Mouse (Mus musculus): ENCODE measurements at regions not wholly inside any gene's neighbourhood (a gene's known extent, or its start where the extent isn't known, plus 50 kb on each side); places are given as distances from the start of the nearest gene placed in this dataset.
"Not testable (repeated sequence)": the region's sequence is repeated elsewhere in the genome, so short reads cannot be mapped to it uniquely, and the experiment has no call there.

DNA sequence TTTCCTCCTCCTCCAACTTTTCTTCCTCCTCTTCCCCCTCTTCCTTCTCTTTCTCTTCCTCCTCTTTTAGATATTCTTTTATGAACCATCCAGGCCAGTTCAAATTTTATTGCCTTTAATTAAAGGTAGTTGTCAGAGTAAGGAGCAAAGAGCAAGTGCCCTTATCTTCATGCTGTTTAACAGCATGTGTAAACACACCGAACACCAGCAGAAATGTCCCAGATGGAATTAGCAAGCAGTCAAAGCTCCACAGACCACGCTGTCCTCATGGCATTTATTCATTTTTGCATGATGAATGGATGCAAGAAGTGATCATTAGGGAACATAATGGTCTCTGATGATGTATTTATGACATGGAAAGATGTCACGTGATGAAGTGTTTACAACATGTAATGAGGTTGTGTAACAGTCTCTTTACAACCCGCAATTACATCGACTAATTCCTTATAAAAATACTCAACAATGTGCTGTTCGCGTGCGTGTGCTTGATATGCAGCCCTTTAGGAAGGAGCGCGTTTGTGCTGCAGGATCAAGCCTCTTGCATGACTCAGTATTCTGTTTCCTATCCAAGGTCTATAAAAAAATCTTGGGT is 187.0 kb downstream of the Bmp2 start:
- DNase-seq (ENCODE audit: low spot score in 2 of 2): no peak

DNA sequence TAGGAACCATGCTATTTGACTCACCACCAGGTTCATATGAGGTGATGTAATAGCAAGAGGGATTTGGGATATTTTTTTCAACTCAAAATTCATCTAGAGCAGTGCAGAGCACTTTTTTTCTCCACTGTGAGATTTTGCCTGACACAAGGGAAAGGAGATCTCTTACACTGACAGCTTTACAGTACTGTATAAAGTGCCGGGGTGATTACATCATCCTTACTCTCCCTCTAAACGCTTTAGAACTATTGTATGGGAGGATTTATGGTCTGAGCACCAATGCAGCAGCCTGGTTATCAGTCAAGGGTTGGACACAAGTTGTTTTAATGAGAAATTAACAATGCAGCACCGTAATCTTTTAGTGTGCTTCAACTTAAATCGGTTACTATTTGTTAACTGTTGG is 196.5 kb downstream of the Bmp2 start:
- no peak for DNase-seq (ENCODE audit: low spot score in 2 of 2)

DNA sequence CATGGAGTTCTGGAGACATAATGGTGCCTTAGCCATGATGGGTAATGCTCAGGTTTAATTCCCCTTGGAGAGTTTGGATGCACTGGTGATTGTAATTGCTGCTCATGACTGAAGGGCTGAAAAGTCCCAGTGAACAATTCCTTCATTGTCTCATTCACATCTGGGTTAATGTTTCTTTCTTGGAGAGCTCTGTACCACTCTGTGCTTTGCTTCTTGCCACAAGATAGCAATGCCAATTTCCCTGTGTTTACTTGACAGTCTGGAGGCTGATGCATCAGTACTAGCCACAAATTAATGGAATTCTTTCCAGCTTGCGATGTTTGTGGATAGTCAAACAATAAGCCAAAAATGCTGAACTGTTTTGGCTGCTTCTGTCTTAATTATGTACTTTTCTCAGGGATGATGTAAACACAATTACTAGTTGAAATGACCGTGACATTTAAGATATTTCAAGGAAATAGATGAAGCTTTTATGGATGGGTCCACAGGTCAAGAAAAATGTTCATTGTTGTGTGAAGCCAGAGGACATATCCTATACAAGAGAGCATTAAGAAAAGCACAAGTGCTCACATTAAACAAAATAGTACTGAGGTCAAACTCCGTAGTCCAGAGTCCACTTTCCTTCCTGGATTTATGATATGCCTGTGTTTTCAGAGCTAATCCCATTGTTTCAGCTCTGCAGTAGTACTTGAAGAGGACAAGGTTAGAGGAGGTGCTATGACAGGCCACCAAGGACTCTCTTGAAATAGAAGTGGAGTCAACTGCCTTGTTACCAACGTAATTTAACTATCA is 198.1 kb downstream of the Bmp2 start:
- DNase-seq (ENCODE audit: low spot score in 2 of 2): no peak

DNA sequence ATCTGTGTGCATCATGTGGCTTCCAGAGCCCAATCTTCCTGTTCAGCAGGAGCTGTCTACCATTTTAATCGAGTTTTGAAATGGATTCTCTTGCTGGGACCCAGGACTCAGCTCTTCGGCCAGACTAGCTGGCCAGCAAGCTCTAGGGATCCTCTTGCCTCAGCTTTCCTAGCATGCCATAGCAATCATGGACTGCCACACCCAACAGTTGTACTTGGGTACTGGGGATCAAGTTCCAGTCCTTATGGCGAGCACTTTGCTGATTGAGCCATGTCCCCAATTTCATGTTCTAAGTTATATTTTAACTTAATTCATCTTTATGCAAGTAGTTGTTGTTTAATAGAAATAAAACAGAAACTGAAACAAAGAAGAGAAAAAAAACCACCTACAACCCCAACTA is 202.1 kb downstream of the Bmp2 start:
- DNase-seq (ENCODE audit: low spot score in 2 of 2): no peak

DNA sequence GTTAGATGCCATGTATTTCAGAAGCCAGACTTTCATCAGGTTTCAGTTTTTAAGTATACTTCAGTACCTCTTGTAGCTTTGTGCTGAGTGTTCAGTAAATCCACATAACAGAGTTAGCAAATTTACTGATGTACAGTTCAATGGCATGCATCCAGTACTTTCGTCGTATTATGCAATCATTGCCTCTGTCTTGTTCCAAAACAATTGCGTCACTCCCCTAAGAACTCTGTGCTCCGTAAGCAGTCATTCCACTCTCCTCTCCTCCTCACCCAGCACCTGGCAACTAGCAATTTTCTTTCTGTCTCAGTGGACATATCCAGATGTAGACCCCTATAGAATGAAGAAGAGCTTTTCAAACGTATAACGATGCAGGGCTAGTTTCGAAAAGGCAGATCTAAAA is 209.5 kb downstream of the Bmp2 start:
- no peak for DNase-seq (ENCODE audit: low spot score in 2 of 2)

DNA sequence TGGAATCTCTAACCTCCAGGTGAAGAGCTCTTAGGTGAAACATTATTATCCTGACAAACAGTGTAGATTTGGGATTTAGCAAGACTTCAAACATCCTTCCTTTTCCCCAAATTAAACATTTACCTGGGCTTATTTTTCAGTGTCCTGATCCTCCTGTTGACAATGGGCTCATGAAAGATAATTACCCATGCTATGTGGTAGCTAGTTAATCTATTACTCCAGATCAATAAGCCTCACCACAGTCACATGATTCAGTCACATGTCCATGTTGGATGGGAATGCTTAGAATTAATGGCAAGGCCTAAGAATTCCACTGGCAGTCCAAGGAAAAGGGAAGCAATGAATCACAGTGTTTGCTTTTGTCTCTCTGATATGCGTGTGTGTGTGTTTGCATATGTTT is 216.6 kb downstream of the Bmp2 start:
- no peak for DNase-seq (ENCODE audit: low spot score in 2 of 2)

DNA sequence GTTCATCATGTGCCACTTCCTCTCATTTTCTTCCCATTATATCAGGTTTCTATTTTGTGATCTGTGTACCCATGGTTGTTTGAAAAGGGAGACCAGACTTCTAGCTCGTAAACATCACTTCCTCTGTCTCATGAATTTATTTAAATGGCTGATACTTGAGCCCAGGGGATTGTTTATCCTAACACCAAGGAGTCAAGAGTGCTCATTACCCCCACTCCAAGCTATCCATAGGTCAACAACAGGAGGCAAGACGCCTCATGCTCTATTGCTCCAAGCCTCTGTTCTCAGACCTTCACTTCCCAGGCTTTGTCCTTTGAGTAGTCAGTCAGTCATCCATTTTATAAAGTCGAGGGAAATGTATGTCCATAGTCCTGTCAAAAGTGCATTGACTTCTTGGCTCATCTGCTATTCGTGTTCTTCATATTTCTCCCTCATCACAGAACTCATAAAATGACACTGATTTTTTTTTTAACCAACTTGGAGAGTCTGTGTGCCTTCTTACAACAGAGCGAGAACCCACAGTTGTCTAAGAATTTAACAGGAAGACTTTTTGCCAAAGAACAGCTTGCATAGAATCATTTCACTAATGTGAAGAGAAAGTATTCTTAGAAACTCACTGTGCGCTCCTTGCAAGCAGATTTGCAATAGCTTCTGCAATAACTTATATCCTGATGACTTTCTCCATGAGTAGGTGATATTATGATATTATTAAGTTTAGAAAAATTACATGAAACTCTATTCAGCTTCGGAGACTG is 231.8 kb downstream of the Bmp2 start:
- no peak for DNase-seq (ENCODE audit: low spot score in 2 of 2)

DNA sequence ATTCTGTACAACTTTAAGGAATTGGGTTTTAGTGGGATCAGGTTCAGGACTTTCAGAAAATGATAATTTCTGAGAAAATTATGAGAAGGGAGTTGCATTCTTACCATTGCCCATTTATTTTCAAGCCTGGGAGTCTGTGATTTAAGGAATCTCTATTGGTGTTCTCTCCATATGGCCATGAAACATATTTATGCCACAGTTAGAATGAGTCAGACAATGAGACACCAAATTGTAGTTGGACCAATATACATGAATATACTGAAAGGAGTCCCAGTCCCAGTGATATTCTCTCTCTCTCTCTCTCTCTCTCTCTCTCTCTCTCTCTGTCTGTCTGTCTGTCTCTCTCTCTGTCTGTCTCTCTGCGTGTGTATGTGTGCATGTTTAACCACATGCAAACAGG is 239.1 kb downstream of the Bmp2 start:
- DNase-seq (ENCODE audit: low spot score in 2 of 2): no peak

DNA sequence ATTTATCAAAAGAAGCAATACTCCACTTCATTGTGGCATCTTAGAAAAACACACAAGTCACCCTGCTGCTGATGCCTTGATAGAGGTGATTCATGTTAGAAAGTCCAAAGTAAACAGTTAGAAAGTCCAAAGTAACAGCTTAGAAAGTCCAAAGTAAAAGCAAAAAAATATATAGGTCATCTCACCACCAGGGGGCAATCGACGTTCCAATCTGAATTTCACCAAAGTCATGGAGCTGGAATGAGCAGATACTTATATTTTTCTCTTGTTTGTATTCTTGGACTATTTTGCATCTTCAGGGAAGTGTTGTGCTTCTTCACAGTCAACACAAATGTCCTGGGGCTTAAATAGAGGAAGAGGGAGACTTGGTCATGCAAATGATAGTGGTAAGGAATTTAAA is 241.3 kb downstream of the Bmp2 start:
- no peak for DNase-seq (ENCODE audit: low spot score in 2 of 2)

DNA sequence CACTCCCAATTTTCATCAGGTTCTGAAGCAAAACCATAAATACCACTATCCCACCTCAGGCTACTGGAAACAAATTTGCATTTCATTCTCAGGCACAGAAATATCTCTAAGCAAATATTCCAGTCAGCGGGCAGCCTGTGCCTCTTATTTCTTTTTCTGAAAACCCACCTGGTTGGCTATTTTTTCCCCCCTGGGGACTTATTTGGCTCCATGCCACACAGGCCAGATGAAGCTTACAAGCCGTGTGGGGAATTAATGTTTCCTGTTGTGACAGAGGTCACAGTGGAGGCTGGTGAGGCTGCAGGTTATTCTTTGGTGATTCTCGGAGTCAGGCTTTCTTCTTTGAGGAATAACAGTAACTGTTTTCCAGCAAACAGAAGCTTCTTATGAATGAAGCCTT is 250.7 kb downstream of the Bmp2 start:
- no peak for DNase-seq (ENCODE audit: low spot score in 2 of 2)

DNA sequence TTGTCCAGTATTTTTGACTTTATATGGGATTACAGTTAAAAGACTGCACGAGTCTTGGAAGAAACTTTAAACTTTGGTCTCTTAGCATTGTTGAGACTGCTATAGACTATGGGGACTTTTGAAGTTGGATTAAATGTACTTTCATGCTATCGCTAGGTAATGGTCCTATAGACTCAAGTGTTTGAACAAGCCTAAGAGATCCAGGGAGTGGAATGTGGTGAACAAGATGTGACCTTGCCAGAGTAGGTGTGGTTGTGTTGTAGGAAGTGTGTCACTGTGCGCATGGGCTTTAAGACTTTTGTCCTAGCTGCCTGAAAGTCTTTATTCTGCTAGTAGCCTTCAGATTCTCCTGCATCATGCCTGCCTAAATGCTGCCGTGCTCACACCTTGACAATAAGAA is 269.5 kb downstream of the Bmp2 start:
- no peak for DNase-seq (ENCODE audit: low spot score in 2 of 2)

DNA sequence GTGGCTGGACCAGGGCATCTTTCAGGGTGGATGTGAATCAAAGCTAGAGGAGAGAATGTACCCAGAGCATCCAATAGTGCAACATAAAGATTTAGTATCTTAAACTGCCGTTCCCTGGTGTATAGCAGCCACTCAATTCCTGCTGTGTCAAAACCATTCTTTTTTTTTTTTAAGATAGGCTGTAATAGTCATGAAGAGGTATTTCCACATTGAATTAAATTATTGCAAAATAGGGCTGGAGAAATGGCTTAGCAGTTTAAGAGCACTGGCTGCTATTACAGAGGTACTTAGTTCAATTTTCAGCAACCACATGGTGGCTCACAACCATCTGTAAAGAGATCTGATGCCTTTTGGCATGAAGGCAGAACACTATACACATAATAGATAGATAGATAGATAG is 277.4 kb downstream of the Bmp2 start:
- DNase-seq (ENCODE audit: low spot score in 2 of 2): no peak

DNA sequence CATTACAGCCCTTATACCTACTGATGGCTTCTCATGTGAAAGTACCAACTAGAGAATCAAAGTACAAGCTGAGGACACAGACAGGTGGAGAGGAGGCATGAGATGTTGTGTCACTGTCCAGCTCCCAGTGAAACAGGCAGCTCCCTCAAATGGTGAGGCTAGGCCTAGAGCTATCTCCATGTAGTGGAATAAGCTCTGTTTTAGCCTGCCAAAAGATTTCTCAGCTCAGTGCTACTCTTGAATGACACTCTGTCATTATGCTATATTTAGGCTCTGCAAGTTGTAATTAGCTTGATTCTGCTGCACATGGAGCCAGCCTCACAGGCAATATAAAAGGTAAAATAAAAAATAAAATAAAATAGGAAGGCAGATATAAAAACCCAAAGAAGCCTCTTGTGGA is 298.5 kb downstream of the Bmp2 start:
- no peak for DNase-seq (ENCODE audit: low spot score in 2 of 2)

DNA sequence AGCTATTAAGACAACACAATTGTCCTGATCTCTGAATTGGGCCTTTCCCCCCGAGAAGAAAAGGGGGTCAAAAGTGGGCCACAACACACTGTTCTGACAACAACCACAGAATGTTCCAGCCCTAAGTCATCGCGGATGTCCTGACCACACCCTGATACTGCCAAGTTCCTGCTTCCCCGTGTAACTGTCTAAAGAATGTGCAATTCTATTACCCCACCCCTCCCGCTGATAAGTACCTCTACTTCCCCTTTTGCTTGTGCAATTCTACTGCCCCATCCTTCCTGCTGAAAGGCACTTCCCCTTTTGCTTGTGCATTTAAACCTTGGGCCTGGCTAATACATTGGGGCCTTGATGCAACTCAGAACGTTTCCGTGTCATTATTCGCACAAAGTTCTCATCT is 323.0 kb downstream of the Bmp2 start:
- not testable (repeated sequence) for DNase-seq (ENCODE audit: low spot score in 2 of 2)

DNA sequence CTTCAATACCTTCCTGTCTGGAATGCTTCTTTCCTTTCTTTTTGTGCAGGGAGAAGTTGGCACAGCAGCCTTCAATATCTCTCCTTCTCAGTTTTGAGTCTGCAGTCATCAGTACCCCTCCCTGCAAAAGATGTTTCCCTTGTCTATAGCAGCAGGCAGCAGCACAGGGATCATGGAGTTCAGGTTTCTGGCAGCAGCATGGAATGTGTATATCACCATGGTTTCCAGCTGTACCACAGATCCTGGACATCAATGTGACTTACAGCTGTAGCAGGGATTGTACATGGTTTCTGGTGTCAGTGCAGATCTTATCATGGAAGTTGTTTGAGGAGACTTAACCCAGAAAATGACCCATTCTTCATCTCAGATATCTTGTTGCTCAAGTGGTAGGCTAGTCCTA is 331.7 kb downstream of the Bmp2 start:
- no peak for DNase-seq (ENCODE audit: low spot score in 2 of 2)

DNA sequence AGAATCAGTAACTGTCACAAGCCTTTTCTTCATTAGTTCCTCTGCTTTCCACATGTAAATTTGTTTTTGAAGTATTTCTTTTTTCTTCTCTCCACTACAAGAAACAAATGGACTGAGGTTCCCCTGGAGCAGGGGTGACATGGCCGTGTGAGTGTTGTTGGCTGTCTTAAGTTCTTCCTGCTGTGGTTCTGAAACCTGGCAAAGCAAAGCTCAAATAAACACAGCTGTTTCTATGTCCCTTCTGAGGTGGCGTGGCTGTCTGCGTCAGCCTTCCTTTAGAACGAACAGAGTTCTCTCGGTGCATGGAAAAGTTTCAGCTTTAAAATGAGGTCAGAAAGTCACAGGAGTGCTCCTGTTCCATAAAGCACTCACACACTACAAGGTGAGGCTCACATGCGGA is 354.3 kb downstream of the Bmp2 start:
- no peak for DNase-seq (ENCODE audit: low spot score in 2 of 2)
